Mouse (Mus musculus): Measurements from ENCODE around the gene Wwox.

- TF ChIP-seq GABPA (IDR thresholded peaks at IDR 0.05; ENCODE audit: low read depth, low read length): no peak
- no peak for TF ChIP-seq CTCF (IDR thresholded peaks at IDR 0.05 in 2 of 3, conservative IDR thresholded peaks at IDR 0.05 in 1 of 3; ENCODE audit: control insufficient read depth in 1 of 3, insufficient read depth in 1 of 3, low read depth in 2 of 3, low read length in 3 of 3, poor library complexity in 1 of 3, severe bottlenecking in 1 of 3)
- no peak for TF ChIP-seq EP300 (IDR thresholded peaks at IDR 0.05; ENCODE audit: low read depth in 1 of 2, low read length in 2 of 2)
- no peak for TF ChIP-seq POLR2A (IDR thresholded peaks at IDR 0.05; ENCODE audit: control insufficient read depth in 1 of 2, insufficient read depth in 1 of 2, low read depth in 1 of 2, low read length in 2 of 2, poor library complexity in 1 of 2)
Observed at GRCm38 (mm10) chr8:114670801-114671200, 231.3 kb downstream of the Wwox start.
